Mouse (Mus musculus): ENCODE data around the gene Ralgps1. TPM values are rescaled to one million over a fixed set of nuclear protein-coding genes. Genes with fewer than 3 reads are reported as not detected.

Ralgps1 gene
- polyA plus RNA-seq, 1 experiment: 91.6 TPM

GRCm38 (mm10) chr2:33300371-33301046, 70.8 kb downstream of the Ralgps1 start:
- TF ChIP-seq POLR2A (IDR thresholded peaks at IDR 0.05; ENCODE audit: borderline replicate concordance, extremely low read depth, insufficient read depth, insufficient read length, poor library complexity, severe bottlenecking): no peak
- TF ChIP-seq CTCF (IDR thresholded peaks at IDR 0.05; ENCODE audit: borderline replicate concordance, extremely low read depth, insufficient read depth, insufficient read length): no peak
- no peak for DNase-seq (ENCODE audit: low read depth)

- TF ChIP-seq CTCF (IDR thresholded peaks at IDR 0.05; ENCODE audit: borderline replicate concordance, extremely low read depth, insufficient read depth, insufficient read length): no peak
- TF ChIP-seq POLR2A (IDR thresholded peaks at IDR 0.05; ENCODE audit: borderline replicate concordance, extremely low read depth, insufficient read depth, insufficient read length, poor library complexity, severe bottlenecking): no peak
- no peak for DNase-seq (ENCODE audit: low read depth)
Observed at GRCm38 (mm10) chr2:33298928-33299327, 72.4 kb downstream of the Ralgps1 start.

- DNase-seq (ENCODE audit: low read depth): no peak
- no peak for TF ChIP-seq CTCF (IDR thresholded peaks at IDR 0.05; ENCODE audit: borderline replicate concordance, extremely low read depth, insufficient read depth, insufficient read length)
- TF ChIP-seq POLR2A (IDR thresholded peaks at IDR 0.05; ENCODE audit: borderline replicate concordance, extremely low read depth, insufficient read depth, insufficient read length, poor library complexity, severe bottlenecking): no peak
Observed at GRCm38 (mm10) chr2:33295115-33295514, 76.2 kb downstream of the Ralgps1 start.

GRCm38 (mm10) chr2:33292057-33292456, 79.2 kb downstream of the Ralgps1 start:
- TF ChIP-seq POLR2A (IDR thresholded peaks at IDR 0.05; ENCODE audit: borderline replicate concordance, extremely low read depth, insufficient read depth, insufficient read length, poor library complexity, severe bottlenecking): no peak
- DNase-seq (ENCODE audit: low read depth): no peak

GRCm38 (mm10) chr2:33290491-33290890, 80.8 kb downstream of the Ralgps1 start:
- DNase-seq (ENCODE audit: low read depth): no peak

GRCm38 (mm10) chr2:33288837-33289236, 82.4 kb downstream of the Ralgps1 start:
- DNase-seq (ENCODE audit: low read depth): no peak
- TF ChIP-seq CTCF (IDR thresholded peaks at IDR 0.05; ENCODE audit: borderline replicate concordance, extremely low read depth, insufficient read depth, insufficient read length): no peak
- TF ChIP-seq POLR2A (IDR thresholded peaks at IDR 0.05; ENCODE audit: borderline replicate concordance, extremely low read depth, insufficient read depth, insufficient read length, poor library complexity, severe bottlenecking): no peak

More at GRCm38 (mm10) chr2:33290491-33290890, 80.8 kb downstream of the Ralgps1 start:
- TF ChIP-seq CTCF (IDR thresholded peaks at IDR 0.05; ENCODE audit: borderline replicate concordance, extremely low read depth, insufficient read depth, insufficient read length) (no peak), POLR2A (IDR thresholded peaks at IDR 0.05; ENCODE audit: borderline replicate concordance, extremely low read depth, insufficient read depth, insufficient read length, poor library complexity, severe bottlenecking) (no peak)

GRCm38 (mm10) chr2:33283674-33284073, 87.6 kb downstream of the Ralgps1 start:
- no peak for TF ChIP-seq POLR2A (IDR thresholded peaks at IDR 0.05; ENCODE audit: borderline replicate concordance, extremely low read depth, insufficient read depth, insufficient read length, poor library complexity, severe bottlenecking)
- DNase-seq (ENCODE audit: low read depth): no peak

GRCm38 (mm10) chr2:33282877-33283276, 88.4 kb downstream of the Ralgps1 start:
- TF ChIP-seq CTCF (IDR thresholded peaks at IDR 0.05; ENCODE audit: borderline replicate concordance, extremely low read depth, insufficient read depth, insufficient read length): no peak
- peak; percentile 27 for DNase-seq (ENCODE audit: low read depth)

- TF ChIP-seq POLR2A (IDR thresholded peaks at IDR 0.05; ENCODE audit: borderline replicate concordance, extremely low read depth, insufficient read depth, insufficient read length, poor library complexity, severe bottlenecking) (no peak), CTCF (IDR thresholded peaks at IDR 0.05; ENCODE audit: borderline replicate concordance, extremely low read depth, insufficient read depth, insufficient read length) (no peak)
- no peak for DNase-seq (ENCODE audit: low read depth)
Observed at GRCm38 (mm10) chr2:33281807-33282206, 89.5 kb downstream of the Ralgps1 start.

GRCm38 (mm10) chr2:33280525-33280924, 90.8 kb downstream of the Ralgps1 start:
- TF ChIP-seq CTCF (IDR thresholded peaks at IDR 0.05; ENCODE audit: borderline replicate concordance, extremely low read depth, insufficient read depth, insufficient read length) (no peak), POLR2A (IDR thresholded peaks at IDR 0.05; ENCODE audit: borderline replicate concordance, extremely low read depth, insufficient read depth, insufficient read length, poor library complexity, severe bottlenecking) (no peak)
- DNase-seq (ENCODE audit: low read depth): no peak

- no peak for DNase-seq (ENCODE audit: low read depth)
- TF ChIP-seq CTCF (IDR thresholded peaks at IDR 0.05; ENCODE audit: borderline replicate concordance, extremely low read depth, insufficient read depth, insufficient read length) (no peak), POLR2A (IDR thresholded peaks at IDR 0.05; ENCODE audit: borderline replicate concordance, extremely low read depth, insufficient read depth, insufficient read length, poor library complexity, severe bottlenecking) (no peak)
Observed at GRCm38 (mm10) chr2:33279758-33280157, 91.5 kb downstream of the Ralgps1 start.

- DNase-seq (ENCODE audit: low read depth): no peak
- TF ChIP-seq POLR2A (IDR thresholded peaks at IDR 0.05; ENCODE audit: borderline replicate concordance, extremely low read depth, insufficient read depth, insufficient read length, poor library complexity, severe bottlenecking) (no peak), CTCF (IDR thresholded peaks at IDR 0.05; ENCODE audit: borderline replicate concordance, extremely low read depth, insufficient read depth, insufficient read length) (no peak)
Observed at GRCm38 (mm10) chr2:33274719-33275490, 96.4 kb downstream of the Ralgps1 start.
